Mouse (Mus musculus) heart, postnatal 0 days (tissue): ENCODE measurements around the gene Apoc4.

ENCODE experiments used
- CTCF ChIP-seq: IDR thresholded peaks from 2 replicates; pipeline ENCODE4 v1.5.1; 2016; ENCODE audit warnings: antibody characterized with exemption, control low read depth, low read depth
- EP300 ChIP-seq: IDR thresholded peaks from 2 replicates; pipeline ENCODE4 v1.6.1; 2016; ENCODE audit warnings: antibody characterized with exemption, low read depth

GRCm38 (mm10) chr7:19718297-19718952 lies 37.1 kb upstream of the Apoc4 start:
- no peak for TF ChIP-seq EP300
- TF ChIP-seq CTCF, result no peak
